Mouse (Mus musculus) liver, adult 2 months (tissue): ENCODE results near the gene Hist2h3c2.

Source experiments
- CTCF ChIP-seq: fragments of 200-500 bp; IDR thresholded peaks from 2 replicates; pipeline ENCODE4 v1.5.1; 2011; ENCODE audit warnings: low read depth, low read length, control low read depth
- POLR2A ChIP-seq: fragments of 200-500 bp; IDR thresholded peaks from 2 replicates; pipeline ENCODE4 v1.6.1; 2011; ENCODE audit warnings: low read length, control low read depth; ENCODE audit not compliant: insufficient read depth; ENCODE audit errors: extremely low read depth

DNA sequence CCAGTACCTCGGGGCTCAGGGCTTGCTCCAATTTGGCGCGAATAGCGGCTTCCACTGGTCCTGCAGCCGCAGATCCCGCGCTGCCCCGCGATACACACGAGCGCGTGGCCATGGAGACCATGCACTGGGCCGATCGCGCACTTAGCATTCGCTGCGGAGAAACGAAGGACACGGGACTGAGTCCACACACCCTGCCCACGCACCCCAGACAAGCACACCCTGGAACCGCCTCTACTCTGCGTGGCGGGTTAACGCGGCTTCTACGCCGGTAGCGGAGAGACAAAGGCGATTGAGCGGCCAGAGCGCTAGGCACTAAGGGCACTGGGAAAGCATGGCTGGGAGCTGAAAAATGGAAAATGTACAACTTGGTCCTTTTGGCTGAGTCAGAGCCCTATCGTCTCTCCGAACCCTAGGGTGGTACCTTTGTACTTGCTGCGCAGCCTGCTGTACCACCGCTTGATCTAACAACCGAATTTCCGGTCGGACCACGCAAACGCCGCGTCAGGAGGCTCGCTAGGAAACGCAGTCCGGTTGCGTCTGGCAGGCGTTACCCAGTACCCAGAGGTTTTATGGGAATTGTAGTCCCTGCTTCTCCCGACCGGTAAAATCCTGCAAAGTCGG lies 41.7 kb downstream of the Hist2h3c2 start:
- TF ChIP-seq CTCF = no peak
- TF ChIP-seq POLR2A = peak; percentile 75
